Mouse (Mus musculus): ENCODE results near the gene Suco. TPM values are rescaled to one million over a fixed set of nuclear protein-coding genes. Genes with fewer than 3 reads are reported as not detected.
A peak's percentile ranks its signal among the peaks of the same experiment; 100 is the strongest.

Suco gene
- polyA plus RNA-seq, 2 experiments = 6.9 to 11.1 TPM

- Histone ChIP-seq H3K9ac (replicated peaks) (no peak overlapping the region), H3K4me2 (ENCODE audit: low read depth) (no peak overlapping the region), H3K27ac (no peak overlapping the region), H3K9me3 (ENCODE audit: control insufficient read depth, low read length) (no peaks in the 10 kb centered on the region), H3K36me3 (replicated peaks; ENCODE audit: control insufficient read depth, insufficient read depth, low read depth) (no peaks in the 10 kb centered on the region), H3K4me1 (replicated peaks; ENCODE audit: control insufficient read depth in 2 of 2, insufficient read depth in 2 of 2, low read length in 1 of 2) (peaks cover 0 to 10% of the 10 kb centered on the region in 2 experiments; a peak in 3 of 4 replicates), H3K27me3 (ENCODE audit: control insufficient read depth, insufficient read depth, low read length) (no peaks in the 10 kb centered on the region), H3K4me3 (ENCODE audit: insufficient read depth in 1 of 2, low read depth in 2 of 2, low read length in 2 of 2) (no peak overlapping the region)
- DNase-seq (ENCODE audit: low read depth in 3 of 3, low spot score in 3 of 3) = no peak
- 55% methylated on average over 1 of the region's 1 CpGs for WGBS (ENCODE audit: insufficient replicate concordance)
- ATAC-seq (ENCODE audit: insufficient read depth) = no peak
- no peak for TF ChIP-seq CTCF (IDR thresholded peaks at IDR 0.05; ENCODE audit: low read depth)
- TF ChIP-seq EP300 (IDR thresholded peaks at IDR 0.05; ENCODE audit: low read depth) = no peak
These were observed 9.3 kb upstream of the Suco start for GRCm38 (mm10) chr1:161885762-161886161.

- H3K4me3 ChIP-seq (ENCODE audit: insufficient read depth in 1 of 2, low read depth in 2 of 2, low read length in 2 of 2) = peak overlapping the region; percentile 69 to 85
- H3K9ac ChIP-seq (replicated peaks) = peak overlapping the region; percentile 62
- WGBS (ENCODE audit: insufficient replicate concordance) = 31% methylated on average over 5 of the region's 5 CpGs
- DNase-seq (ENCODE audit: low read depth in 3 of 3, low spot score in 3 of 3) = no peak
- H3K9me3 ChIP-seq (ENCODE audit: control insufficient read depth, low read length) = no peaks in the 10 kb centered on the region
- no peaks in the 10 kb centered on the region for H3K27me3 ChIP-seq (ENCODE audit: control insufficient read depth, insufficient read depth, low read length)
- ATAC-seq (ENCODE audit: insufficient read depth) = no peak
- peak overlapping the region; percentile 90 for H3K4me2 ChIP-seq (ENCODE audit: low read depth)
- H3K27ac ChIP-seq = peak overlapping the region; percentile 73
- peaks cover 10 to 14% of the 10 kb centered on the region in 2 experiments for H3K4me1 ChIP-seq (replicated peaks; ENCODE audit: control insufficient read depth in 2 of 2, insufficient read depth in 2 of 2, low read length in 1 of 2)
- no peaks in the 10 kb centered on the region for H3K36me3 ChIP-seq (replicated peaks; ENCODE audit: control insufficient read depth, insufficient read depth, low read depth)
- TF ChIP-seq EP300 (IDR thresholded peaks at IDR 0.05; ENCODE audit: low read depth) = no peak
- no peak for TF ChIP-seq CTCF (IDR thresholded peaks at IDR 0.05; ENCODE audit: low read depth)
These were observed 1.2 kb upstream of the Suco start for GRCm38 (mm10) chr1:161877580-161878142.

DNA sequence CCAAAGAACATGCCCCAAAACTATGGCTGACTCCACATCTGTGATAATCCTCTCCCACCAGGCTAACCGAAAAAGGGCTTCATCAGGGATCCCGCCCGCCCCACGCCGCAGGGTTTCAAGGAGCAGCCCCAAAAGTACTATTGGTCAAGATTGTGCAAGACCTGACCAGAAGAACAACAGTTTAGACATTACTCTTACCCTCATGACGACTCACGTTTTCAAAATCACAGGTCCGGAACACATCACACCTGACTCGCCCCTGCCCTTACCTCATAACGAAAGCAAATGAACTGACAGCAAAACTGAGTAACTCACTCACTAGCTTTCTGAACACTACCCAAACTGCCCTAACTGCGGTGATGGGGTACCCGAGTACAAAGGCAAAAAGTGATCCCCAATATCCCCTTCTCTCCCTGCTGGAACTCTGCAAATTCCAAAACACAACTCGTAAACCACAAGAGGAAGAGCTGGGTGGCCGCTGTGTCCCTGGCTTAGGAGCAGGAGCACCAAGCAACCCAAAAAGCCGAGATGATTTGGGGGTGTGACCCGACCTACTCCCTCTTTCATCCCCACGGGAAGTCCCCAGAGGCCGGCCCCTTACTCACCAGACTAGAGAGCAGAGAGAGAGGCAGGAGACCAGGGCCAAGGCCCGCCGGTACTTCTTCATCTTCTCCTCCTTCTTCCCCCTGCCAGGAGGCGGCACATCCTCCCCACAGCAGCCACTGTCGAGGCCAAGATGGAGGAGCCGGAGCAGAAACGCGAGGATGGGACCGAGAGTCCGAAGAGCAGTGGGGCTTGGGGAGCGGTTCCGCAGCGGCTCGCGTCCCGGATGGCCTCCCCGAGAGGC is 553 bp downstream of the Suco start:
- Histone ChIP-seq H3K27ac (peak overlapping the region; percentile 86), H3K4me2 (ENCODE audit: low read depth) (peak overlapping the region; percentile 83), H3K9me3 (ENCODE audit: control insufficient read depth, low read length) (no peaks in the 10 kb centered on the region), H3K4me3 (ENCODE audit: insufficient read depth in 1 of 2, low read depth in 2 of 2, low read length in 2 of 2) (peak overlapping the region; percentile 69 to 77), H3K9ac (replicated peaks) (peak overlapping the region; percentile 86), H3K4me1 (replicated peaks; ENCODE audit: control insufficient read depth in 2 of 2, insufficient read depth in 2 of 2, low read length in 1 of 2) (peaks cover 10% of the 10 kb centered on the region in 2 experiments), H3K36me3 (replicated peaks; ENCODE audit: control insufficient read depth, insufficient read depth, low read depth) (no peaks in the 10 kb centered on the region), H3K27me3 (ENCODE audit: control insufficient read depth, insufficient read depth, low read length) (no peaks in the 10 kb centered on the region)
- TF ChIP-seq EP300 (IDR thresholded peaks at IDR 0.05; ENCODE audit: low read depth) (no peak), CTCF (IDR thresholded peaks at IDR 0.05; ENCODE audit: low read depth) (peak; percentile 50; the same call in 1 of the 2 replicates)
- DNase-seq (ENCODE audit: low read depth in 3 of 3, low spot score in 3 of 3) (peak in 2 of 3 experiments; percentile 30 to 44), ATAC-seq (ENCODE audit: insufficient read depth) (peak; percentile 14)
- under 1% methylated on average over 34 of the region's 34 CpGs for WGBS (ENCODE audit: insufficient replicate concordance)

- Histone ChIP-seq H3K27ac (no peak overlapping the region), H3K4me1 (replicated peaks; ENCODE audit: control insufficient read depth in 2 of 2, insufficient read depth in 2 of 2, low read length in 1 of 2) (peaks cover 6 to 9% of the 10 kb centered on the region in 2 experiments), H3K27me3 (ENCODE audit: control insufficient read depth, insufficient read depth, low read length) (no peaks in the 10 kb centered on the region), H3K4me2 (ENCODE audit: low read depth) (no peak overlapping the region), H3K4me3 (ENCODE audit: insufficient read depth in 1 of 2, low read depth in 2 of 2, low read length in 2 of 2) (no peak overlapping the region), H3K36me3 (replicated peaks; ENCODE audit: control insufficient read depth, insufficient read depth, low read depth) (no peaks in the 10 kb centered on the region), H3K9me3 (ENCODE audit: control insufficient read depth, low read length) (no peaks in the 10 kb centered on the region), H3K9ac (replicated peaks) (no peak overlapping the region)
- DNase-seq (ENCODE audit: low read depth in 3 of 3, low spot score in 3 of 3) (no peak), ATAC-seq (ENCODE audit: insufficient read depth) (no peak)
- TF ChIP-seq EP300 (IDR thresholded peaks at IDR 0.05; ENCODE audit: low read depth) = no peak
- WGBS (ENCODE audit: insufficient replicate concordance) = 37% methylated on average over 1 of the region's 1 CpGs
These were observed 7.1 kb downstream of the Suco start for GRCm38 (mm10) chr1:161869422-161869821.

- TF ChIP-seq CTCF (IDR thresholded peaks at IDR 0.05; ENCODE audit: low read depth) (no peak), EP300 (IDR thresholded peaks at IDR 0.05; ENCODE audit: low read depth) (no peak)
- no peak overlapping the region for H3K9ac ChIP-seq (replicated peaks)
- DNase-seq (ENCODE audit: low read depth in 3 of 3, low spot score in 3 of 3) = no peak
- peaks cover 3 to 6% of the 10 kb centered on the region in 2 experiments; a peak in 3 of 4 replicates for H3K4me1 ChIP-seq (replicated peaks; ENCODE audit: control insufficient read depth in 2 of 2, insufficient read depth in 2 of 2, low read length in 1 of 2)
- ATAC-seq (ENCODE audit: insufficient read depth) = no peak
- H3K4me2 ChIP-seq (ENCODE audit: low read depth) = no peak overlapping the region
- H3K27ac ChIP-seq = no peak overlapping the region
- H3K36me3 ChIP-seq (replicated peaks; ENCODE audit: control insufficient read depth, insufficient read depth, low read depth) = no peaks in the 10 kb centered on the region
- H3K4me3 ChIP-seq (ENCODE audit: insufficient read depth in 1 of 2, low read depth in 2 of 2, low read length in 2 of 2) = no peak overlapping the region
- no peaks in the 10 kb centered on the region for H3K27me3 ChIP-seq (ENCODE audit: control insufficient read depth, insufficient read depth, low read length)
- H3K9me3 ChIP-seq (ENCODE audit: control insufficient read depth, low read length) = no peaks in the 10 kb centered on the region
These were observed 8.1 kb downstream of the Suco start for GRCm38 (mm10) chr1:161868413-161868812.
